Mouse (Mus musculus): Measurements from ENCODE around the gene Rap2c. TPM values are rescaled to one million over a fixed set of nuclear protein-coding genes. Genes with fewer than 3 reads are reported as not detected.

Gene Rap2c
- total RNA-seq, 1 experiment from 2014 or later: 69.2 TPM

DNA sequence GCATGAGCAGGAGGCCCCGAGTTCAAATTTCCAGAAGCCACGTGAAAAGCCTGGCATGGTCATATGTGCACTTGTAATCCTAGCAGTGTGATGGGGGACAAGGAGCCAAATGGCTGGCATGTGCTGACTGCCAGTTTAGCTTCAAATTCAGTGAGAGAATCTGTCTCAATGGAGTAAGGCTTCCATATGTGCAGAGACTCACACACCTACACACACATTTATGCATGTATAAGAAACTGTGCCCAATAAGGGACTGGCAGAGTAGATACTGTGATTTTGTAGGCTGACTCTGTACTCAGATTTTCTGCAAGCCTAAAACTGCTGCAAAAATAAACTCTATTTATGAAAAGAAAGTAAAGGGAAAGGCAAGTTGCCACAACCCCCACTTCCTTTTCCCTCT, 39.4 kb downstream of the Rap2c start:
- no peak for ATAC-seq (ENCODE audit: extremely low read depth, insufficient number of reproducible peaks, low FRiP score, poor library complexity, severe bottlenecking)

DNA sequence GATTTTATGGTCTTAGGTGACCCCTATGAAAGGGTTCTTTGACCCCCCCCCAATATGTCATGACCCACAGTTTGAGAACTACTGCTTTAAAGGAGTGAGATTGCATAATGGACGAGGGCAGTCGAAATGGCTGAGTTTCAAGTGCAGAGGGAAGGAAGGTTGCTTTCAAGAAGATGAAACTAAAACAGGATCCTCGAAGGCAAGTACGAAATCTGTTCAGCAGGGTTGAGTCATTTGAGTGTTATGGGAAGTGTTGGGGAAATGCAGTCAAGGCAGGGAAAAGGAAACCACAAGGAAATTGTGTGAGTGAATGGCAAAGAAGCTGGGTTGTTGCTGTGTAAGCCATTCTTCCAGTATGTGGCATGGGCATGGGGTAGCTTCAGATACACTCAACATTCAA, 45.7 kb downstream of the Rap2c start:
- no peak for ATAC-seq (ENCODE audit: extremely low read depth, insufficient number of reproducible peaks, low FRiP score, poor library complexity, severe bottlenecking)

DNA sequence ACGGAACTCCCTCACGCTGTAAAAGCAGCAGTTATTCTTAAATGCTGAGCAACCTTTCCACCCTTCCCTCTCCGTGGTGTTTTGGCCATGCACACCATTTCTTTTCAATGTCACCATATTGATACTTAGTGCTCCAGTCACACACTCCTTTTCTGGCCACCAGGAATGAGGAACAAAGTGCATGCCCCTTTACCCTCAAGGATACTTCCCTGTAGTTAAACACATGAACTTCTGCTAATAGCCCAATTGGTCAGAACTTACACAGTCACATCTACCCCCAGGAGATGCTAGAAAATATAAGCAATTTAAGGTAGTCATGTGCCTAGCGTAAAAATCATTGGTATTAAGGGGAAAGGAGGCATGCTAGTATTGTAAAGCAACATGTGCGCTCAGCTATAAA, 47.9 kb downstream of the Rap2c start:
- ATAC-seq (ENCODE audit: extremely low read depth, insufficient number of reproducible peaks, low FRiP score, poor library complexity, severe bottlenecking): no peak

DNA sequence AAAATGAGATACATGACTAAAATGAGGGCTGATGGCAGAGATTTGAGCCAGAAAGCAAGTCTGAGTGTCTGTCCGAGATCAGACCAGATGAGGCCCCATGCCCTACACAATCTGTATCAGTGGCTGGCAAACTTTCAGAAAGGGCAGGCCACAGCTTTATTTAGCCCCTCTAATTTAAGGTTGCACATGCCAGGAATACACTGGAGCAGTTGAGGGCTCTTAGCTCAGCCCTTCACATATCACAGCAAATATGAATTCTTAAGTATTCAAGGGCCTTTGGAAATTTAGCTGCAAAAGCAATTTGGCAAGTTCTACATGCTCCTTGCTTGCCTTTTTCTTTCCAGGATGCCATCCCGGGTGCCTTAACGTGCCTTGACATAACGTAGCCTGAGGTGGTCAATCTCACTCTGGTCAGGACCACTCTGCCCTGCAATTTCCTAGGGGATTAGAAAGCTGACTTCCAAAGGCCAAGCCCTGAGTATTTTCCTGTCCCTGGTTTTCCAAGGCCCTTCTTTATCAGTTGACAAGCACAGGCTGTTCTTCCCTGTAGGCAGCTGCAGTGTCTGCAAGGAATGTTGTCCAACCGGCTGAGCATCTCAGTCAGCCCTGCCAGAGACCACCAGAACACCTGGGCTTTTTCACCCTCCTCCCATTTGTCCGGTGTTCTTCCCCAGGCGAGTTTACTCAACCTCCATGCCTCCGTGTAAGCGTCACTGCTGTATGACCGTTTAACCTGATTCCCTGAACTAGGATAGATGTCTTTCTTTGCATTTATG, 49.5 kb downstream of the Rap2c start:
- no peak for ATAC-seq (ENCODE audit: extremely low read depth, insufficient number of reproducible peaks, low FRiP score, poor library complexity, severe bottlenecking)

DNA sequence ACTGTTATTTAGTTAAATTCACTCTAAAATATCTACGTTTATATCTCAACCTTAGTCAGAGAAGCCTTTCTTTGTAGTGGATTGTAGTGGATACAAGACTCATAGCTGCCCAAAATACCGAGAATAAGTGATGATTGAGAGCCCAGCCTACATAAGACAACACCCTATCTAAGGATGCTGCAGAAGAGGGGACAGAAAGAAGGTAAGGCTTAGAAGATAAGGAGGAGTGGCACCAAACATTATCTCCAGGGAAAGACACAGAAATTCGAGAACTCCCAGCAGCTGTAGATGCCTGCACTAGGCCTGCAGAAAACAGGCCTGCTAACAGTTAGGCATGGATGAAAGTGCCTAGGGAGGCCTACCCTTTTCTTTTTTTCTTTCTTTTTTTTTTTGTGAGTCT, 52.7 kb downstream of the Rap2c start:
- ATAC-seq (ENCODE audit: extremely low read depth, insufficient number of reproducible peaks, low FRiP score, poor library complexity, severe bottlenecking): no peak

DNA sequence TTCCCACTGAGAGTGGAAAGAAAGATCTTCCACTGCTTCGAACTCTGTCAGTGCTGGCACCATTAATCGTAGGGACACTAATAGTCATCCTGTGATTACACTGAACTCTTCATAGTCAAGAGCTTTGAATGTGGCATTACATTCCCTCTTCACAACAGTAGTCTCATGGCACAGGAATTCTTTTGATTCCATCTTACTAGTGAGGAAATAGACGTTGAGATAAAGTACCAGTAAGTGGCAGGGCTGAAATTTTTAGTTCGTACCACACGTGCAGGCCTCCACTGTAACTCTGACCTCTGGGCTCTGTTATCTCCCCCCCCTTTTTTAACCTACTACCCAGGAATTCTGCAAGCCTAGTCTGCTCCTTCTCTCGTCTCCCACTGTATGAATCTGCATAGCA, 54.9 kb downstream of the Rap2c start:
- ATAC-seq (ENCODE audit: extremely low read depth, insufficient number of reproducible peaks, low FRiP score, poor library complexity, severe bottlenecking): no peak

Other genes with a start within 250 kb of the Rap2c start
- 65.3 and 68.6 TPM in 2 replicates for gene Stk26, start 177.0 kb downstream of the Rap2c start, total RNA-seq (2017)
- gene Frmd7, start 75.3 kb downstream of the Rap2c start, total RNA-seq (2017): not detected in 2 replicates
- 14.7 and 15.3 TPM in 2 replicates for gene Mbnl3, start 188.5 kb upstream of the Rap2c start, total RNA-seq (2017)

Data from neutrophil, adult 5-6 weeks (primary cell).